22 mouse cellular contexts compared by ENCODE assay signal in the genomic region with DNA sequence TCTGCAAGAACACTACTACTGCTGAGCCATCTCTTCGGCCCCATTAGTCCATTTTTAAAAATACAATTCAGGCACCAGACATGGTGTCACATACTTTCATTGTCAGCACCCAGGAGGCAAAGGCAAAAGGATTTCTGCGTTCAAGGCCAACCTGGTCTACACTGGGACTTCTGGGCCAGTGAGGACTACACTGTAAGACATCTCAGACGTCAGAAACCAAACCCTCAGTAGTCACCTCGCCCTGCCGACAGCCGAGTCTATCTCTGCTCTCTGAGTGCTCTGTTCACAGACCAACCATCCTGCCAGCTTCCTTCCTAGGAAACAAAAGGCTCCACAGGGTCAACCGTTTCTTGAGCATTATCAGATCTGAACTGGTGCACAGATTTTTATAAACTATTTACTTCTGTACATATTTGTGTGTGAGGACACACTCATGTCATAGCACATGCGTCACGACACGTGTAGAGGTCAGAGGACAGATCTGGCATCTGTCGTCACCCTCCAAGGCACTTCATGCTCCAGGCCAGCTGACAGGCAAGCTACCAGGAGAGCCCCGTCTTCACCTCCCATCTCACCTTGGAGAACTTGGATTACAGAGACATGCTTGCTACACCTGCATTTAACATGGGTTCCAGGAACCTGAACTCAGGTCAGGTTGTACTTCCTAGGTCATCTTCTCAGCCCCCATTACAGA.
"Had no signal": no experiment of that assay in that cellular context is flagged by ENCODE, and none has a peak within 500 bp of the region (broad histone marks: within the 10 kb centered on the region; RNA-seq: fewer than 3 reads in every experiment).

No protein-coding gene starts in this region.

- ATAC-seq: liver, postnatal 0 days; lung, postnatal 0 days; midbrain, embryonic 15.5 days had no signal

- H3K27ac ChIP-seq: limb, embryonic 12.5 days; limb, embryonic 15.5 days; liver, embryonic 14.5 days; macrophage; midbrain, embryonic 12.5 days; midbrain, embryonic 15.5 days; neural tube, embryonic 12.5 days; neural tube, embryonic 15.5 days; stomach, postnatal 0 days had no signal

- H3K9me3 ChIP-seq: limb, embryonic 12.5 days; limb, embryonic 15.5 days; midbrain, embryonic 12.5 days; midbrain, embryonic 15.5 days; neural tube, embryonic 12.5 days; neural tube, embryonic 15.5 days had no signal

- DNase-seq: kidney, postnatal 14 days; kidney, postnatal 4 days; left cerebral cortex, postnatal 4 days; liver, postnatal 0 days; lung, embryonic 14.5 days; right cerebral cortex, adult 18-20 months; right cerebral cortex, postnatal 14 days; right cerebral cortex, postnatal 4 days; thymus, adult 2 months; thymus, postnatal 14 days; thymus, postnatal 4 days had no signal

- H3K4me1 ChIP-seq: limb, embryonic 12.5 days; limb, embryonic 15.5 days; midbrain, embryonic 12.5 days; midbrain, embryonic 15.5 days; neural tube, embryonic 12.5 days; neural tube, embryonic 15.5 days had no signal

- H3K27me3 ChIP-seq: limb, embryonic 12.5 days; limb, embryonic 15.5 days; midbrain, embryonic 12.5 days; midbrain, embryonic 15.5 days; neural tube, embryonic 12.5 days; neural tube, embryonic 15.5 days had no signal

- H3K4me2 ChIP-seq: limb, embryonic 12.5 days; limb, embryonic 15.5 days; liver, embryonic 11.5 days; lung, embryonic 14.5 days; midbrain, embryonic 12.5 days; midbrain, embryonic 15.5 days; neural tube, embryonic 12.5 days; neural tube, embryonic 15.5 days had no signal

- H3K9ac ChIP-seq: limb, embryonic 12.5 days; limb, embryonic 15.5 days; liver, embryonic 14.5 days; liver, postnatal 0 days; lung, embryonic 14.5 days; midbrain, embryonic 12.5 days; midbrain, embryonic 15.5 days; neural tube, embryonic 12.5 days; neural tube, embryonic 15.5 days had no signal

- H3K4me3 ChIP-seq: limb, embryonic 12.5 days; limb, embryonic 15.5 days; midbrain, embryonic 12.5 days; midbrain, embryonic 15.5 days; neural tube, embryonic 12.5 days; neural tube, embryonic 15.5 days had no signal
